Mouse (Mus musculus) stomach, postnatal 0 days (tissue): ENCODE results near the gene Ptpn7.

ENCODE experiments used
- CTCF ChIP-seq: IDR thresholded peaks from 2 replicates; pipeline ENCODE4 v1.5.1; 2016; ENCODE audit warnings: antibody characterized with exemption, low read depth, mild to moderate bottlenecking, moderate library complexity
- EP300 ChIP-seq: optimal IDR thresholded peaks from 2 replicates; pipeline ENCODE3; 2016; ENCODE audit warnings: antibody characterized with exemption

DNA sequence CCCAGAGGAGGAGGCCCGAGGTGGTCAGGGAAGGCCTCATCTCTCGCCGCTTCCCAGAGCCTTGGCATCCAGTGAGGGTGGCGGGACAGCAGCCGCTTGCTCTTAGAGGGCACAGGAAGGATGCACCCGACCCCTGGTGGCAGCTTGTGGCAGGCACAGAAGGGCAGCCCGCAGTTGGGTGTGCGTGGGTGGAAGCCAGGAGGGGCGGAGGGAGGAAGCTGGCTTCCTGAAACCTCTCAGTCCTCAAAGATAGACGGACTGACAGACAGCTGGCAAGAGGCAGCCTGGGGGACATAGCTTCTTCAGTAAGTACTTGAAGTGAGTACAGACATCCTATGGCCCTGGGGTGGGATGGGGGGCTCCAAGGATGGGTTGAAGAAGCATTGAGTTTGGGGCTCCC lies at the start of gene Ptpn7:
- peak; percentile 83 for TF ChIP-seq CTCF
- TF ChIP-seq EP300, result no peak
